In genomic region chr2:118499135-118499961, GRCm38 (mm10) we compare ENCODE assay signal across 8 mouse cellular contexts. TPM values are rescaled to one million over a fixed set of nuclear protein-coding genes. Genes with fewer than 3 reads are reported as not detected.
DNase-seq lines count a peak whose midpoint lies in the region; ATAC-seq and TF ChIP-seq lines count a peak whose summit lies in the region.

No protein-coding gene starts in this region.

- peak; percentile 28 for DNase-seq in liver
- DNase-seq in liver, embryonic 11.5 days (ENCODE audit: low spot score) = no peak
- peak; percentile 39 for DNase-seq in brain, embryonic 14.5 days (ENCODE audit: low read depth)
- DNase-seq in heart, adult 9 months (ENCODE audit: low spot score in 2 of 2) = peak; percentile 69 to 70
- DNase-seq in Muller cell, postnatal 12 days (ENCODE audit: inconsistent ontology term) = no peak
- DNase-seq in layer of hippocampus, adult 18-20 months (ENCODE audit: low spot score in 2 of 2) = no peak

- no peaks in the 10 kb centered on the region for H3K4me1 ChIP-seq in liver, embryonic 11.5 days (replicated peaks; ENCODE audit: control insufficient read depth, insufficient read depth, low read length)
- H3K4me1 ChIP-seq in forebrain, embryonic 13.5 days = peaks cover 10% of the 10 kb centered on the region; the same call in 1 of the 2 replicates

- no peak for ATAC-seq in liver, embryonic 11.5 days (replicated peaks; ENCODE audit: low FRiP score)
- peak; percentile 81 for ATAC-seq in megakaryocyte, adult 5-6 weeks (ENCODE audit: poor library complexity, severe bottlenecking)
- ATAC-seq in forebrain, embryonic 13.5 days = no peak

- no peak overlapping the region for H3K4me2 ChIP-seq in liver, embryonic 11.5 days
- H3K4me2 ChIP-seq in forebrain, embryonic 13.5 days = no peak overlapping the region

- no peak overlapping the region for H3K27ac ChIP-seq in liver, embryonic 11.5 days (ENCODE audit: low read depth, low read length)
- H3K27ac ChIP-seq in forebrain, embryonic 13.5 days = no peak overlapping the region

- WGBS in liver, embryonic 11.5 days = 30% methylated on average over 20 of the region's 20 CpGs
- 43% methylated on average over 20 of the region's 20 CpGs for WGBS in forebrain, embryonic 13.5 days

- H3K4me3 ChIP-seq in liver, embryonic 11.5 days (ENCODE audit: low read depth, low read length) = no peak overlapping the region
- H3K4me3 ChIP-seq in forebrain, embryonic 13.5 days = no peak overlapping the region

- TF ChIP-seq POLR2A in brain, embryonic 14.5 days (IDR thresholded peaks at IDR 0.05; ENCODE audit: borderline replicate concordance, extremely low read depth, insufficient read depth, insufficient read length, poor library complexity, severe bottlenecking) = no peak

- no peak overlapping the region for H3K9ac ChIP-seq in liver, embryonic 11.5 days (ENCODE audit: low read depth, low read length)
- H3K9ac ChIP-seq in forebrain, embryonic 13.5 days = no peak overlapping the region

- H3K27me3 ChIP-seq in liver, embryonic 11.5 days (replicated peaks; ENCODE audit: control insufficient read depth, insufficient read depth, low read length) = no peaks in the 10 kb centered on the region
- no peaks in the 10 kb centered on the region for H3K27me3 ChIP-seq in forebrain, embryonic 13.5 days

- no peaks in the 10 kb centered on the region for H3K9me3 ChIP-seq in liver, embryonic 11.5 days (ENCODE audit: control insufficient read depth, low read length)
- no peaks in the 10 kb centered on the region for H3K9me3 ChIP-seq in forebrain, embryonic 13.5 days (replicated peaks)

- TF ChIP-seq CTCF in brain, embryonic 14.5 days (IDR thresholded peaks at IDR 0.05; ENCODE audit: borderline replicate concordance, extremely low read depth, insufficient read depth, insufficient read length) = no peak

- no peaks in the 10 kb centered on the region for H3K36me3 ChIP-seq in liver, embryonic 11.5 days (ENCODE audit: control insufficient read depth, insufficient read depth, low read length)
- no peaks in the 10 kb centered on the region for H3K36me3 ChIP-seq in forebrain, embryonic 13.5 days (ENCODE audit: poor library complexity, severe bottlenecking)

RNA-seq across cellular contexts. Expression of gene Srp14, which starts 19.8 kb away (rescaled TPM):
- 184 and 195 TPM in 2 replicates for polyA plus RNA-seq in liver, embryonic 11.5 days (2014; fragmentation: Nextera tagmentation; extraction: Ambion mirVana)
- polyA plus RNA-seq in brain, embryonic 14.5 days (2012; rRNA removed) = 195 and 222 TPM in 2 replicates
- 160 and 173 TPM in 2 replicates for total RNA-seq in megakaryocyte, adult 5-6 weeks (2015)
- 181 and 193 TPM in 2 replicates for total RNA-seq in megakaryocyte, adult 5-6 weeks (2017)
- polyA plus RNA-seq in forebrain, embryonic 13.5 days (2015; fragmentation: Nextera tagmentation; extraction: Ambion mirVana) = 336 and 347 TPM in 2 replicates
- 100 to 1,000 TPM; 184 to 191 TPM for total RNA-seq in layer of hippocampus, adult 18-20 months (2021)

RNA-seq across cellular contexts. Expression of gene Bmf, which starts 50.1 kb away (rescaled TPM):
- polyA plus RNA-seq in liver, embryonic 11.5 days (2014; fragmentation: Nextera tagmentation; extraction: Ambion mirVana) = 1.0 and 1.9 TPM in 2 replicates
- polyA plus RNA-seq in brain, embryonic 14.5 days (2012; rRNA removed) = 10.6 and 13.7 TPM in 2 replicates
- total RNA-seq in megakaryocyte, adult 5-6 weeks (2015) = 8.8 and 12.4 TPM in 2 replicates
- 9.7 and 11.5 TPM in 2 replicates for total RNA-seq in megakaryocyte, adult 5-6 weeks (2017)
- polyA plus RNA-seq in forebrain, embryonic 13.5 days (2015; fragmentation: Nextera tagmentation; extraction: Ambion mirVana) = 1.6 and 2.8 TPM in 2 replicates
- total RNA-seq in layer of hippocampus, adult 18-20 months (2021) = 1 to 10 TPM; 1.2 to 2.8 TPM

Comparison
In these comparisons a context has a peak if more than half of its experiments do, and no peak if none do; other contexts are left out.
1. DNase-seq: peak in liver (single experiment), brain, embryonic 14.5 days (single experiment) and heart, adult 9 months (2 of 2); none in liver, embryonic 11.5 days (single experiment), Muller cell, postnatal 12 days (single experiment) and layer of hippocampus, adult 18-20 months (0 of 2).